Mouse (Mus musculus): ENCODE results near the gene Chrnb1.

DNA sequence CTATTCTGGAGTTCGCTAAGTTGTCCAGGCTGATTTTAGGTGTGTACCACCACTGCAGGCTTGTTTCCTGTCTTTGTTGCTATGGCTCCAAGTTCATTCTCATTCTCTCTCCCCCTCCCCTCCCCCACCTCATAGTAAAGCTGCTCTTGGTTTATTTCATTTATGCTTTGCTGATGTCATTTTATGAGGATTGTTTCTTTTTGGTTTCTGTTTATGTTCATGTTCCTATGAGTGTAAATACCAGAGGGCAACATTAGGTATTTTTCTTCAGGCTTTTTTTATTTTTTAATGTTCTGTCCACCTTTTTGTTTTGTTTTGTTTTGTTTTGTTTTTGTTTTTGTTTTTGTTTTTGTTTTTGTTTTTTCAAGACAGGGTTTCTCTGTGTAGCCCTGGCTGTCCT is 33.9 kb downstream of the Chrnb1 start, which contains the start of gene Slc35g3:
- TF ChIP-seq CTCF (IDR thresholded peaks at IDR 0.05) (no peak), POLR2A (IDR thresholded peaks at IDR 0.05; ENCODE audit: insufficient read depth, low read depth, low read length) (no peak)
